Mouse (Mus musculus) olfactory bulb, adult 2 months (tissue): ENCODE results near the gene Prcc. TPM values are rescaled to one million over a fixed set of nuclear protein-coding genes. Genes with fewer than 3 reads are reported as not detected.

Source experiments
- H3K27ac ChIP-seq: fragments of 200-500 bp; 2 replicates; pipeline ENCODE4 v1.5.1; 2012; ENCODE audit warnings: low read depth, low read length; ENCODE audit not compliant: insufficient read depth
- H3K4me1 ChIP-seq: fragments of 200-500 bp; 2 replicates; pipeline ENCODE4 v1.6.1; 2012; ENCODE audit warnings: low read length; ENCODE audit not compliant: control insufficient read depth, insufficient read depth
- H3K4me3 ChIP-seq: fragments of 200-500 bp; 2 replicates; pipeline ENCODE4 v1.5.1; 2012; ENCODE audit warnings: mild to moderate bottlenecking, low read depth, low read length, moderate library complexity; ENCODE audit not compliant: insufficient read depth
- CTCF ChIP-seq: fragments of 200-500 bp; IDR thresholded peaks from 2 replicates; pipeline ENCODE4 v1.5.1; 2012; ENCODE audit warnings: low read depth, mild to moderate bottlenecking, low read length, moderate library complexity; ENCODE audit not compliant: insufficient read depth
- POLR2A ChIP-seq: fragments of 200-500 bp; IDR thresholded peaks from 2 replicates; pipeline ENCODE4 v1.6.1; 2012; ENCODE audit warnings: mild to moderate bottlenecking, low read depth, low read length, moderate library complexity; ENCODE audit not compliant: insufficient read depth
- WGBS: fragments of 180-500 bp; shearing (Covaris S2); methylation state at CpG from one replicate; pipeline ENCODE4 v1.1.7; 2018; 5-methylcytosine and 5-hydroxymethylcytosine counted together
- polyA plus RNA-seq: library from polyadenylated mRNA; stranded (reverse); fragments of >200 nt; gene quantifications from 2 replicates; pipeline ENCODE4 v1.2.4, GENCODE M21; 2012; ENCODE audit warnings: low replicate concordance; ENCODE audit not compliant: missing spikeins, insufficient read depth, insufficient read length

The Prcc gene
- polyA plus RNA-seq, 1 experiment, result not detected

- 91% methylated on average over 8 of the region's 8 CpGs for WGBS
- Histone ChIP-seq H3K4me1 (peaks cover 11% of the 10 kb centered on the region), H3K4me3 (no peak overlapping the region), H3K27ac (no peak overlapping the region)
- TF ChIP-seq POLR2A (no peak), CTCF (no peak)
Measured at GRCm38 (mm10) chr3:87811297-87811696, 74.1 kb downstream of the Prcc start.

- 13% methylated on average over 28 of the region's 28 CpGs for WGBS
- TF ChIP-seq POLR2A, result no peak
- TF ChIP-seq CTCF, result no peak
- Histone ChIP-seq H3K27ac (no peak overlapping the region), H3K4me3 (no peak overlapping the region), H3K4me1 (peaks cover 11% of the 10 kb centered on the region)
Measured at GRCm38 (mm10) chr3:87809322-87809962, 76.0 kb downstream of the Prcc start.

Other genes starting within 250 kb of the Prcc start
- not detected in 2 replicates for gene Lrrc71, start 137.0 kb downstream of the Prcc start, polyA plus RNA-seq
- not detected in 2 replicates for gene Ntrk1, start 90.4 kb downstream of the Prcc start, polyA plus RNA-seq
- gene Insrr, start 88.7 kb downstream of the Prcc start, polyA plus RNA-seq, result not detected in 2 replicates
- gene Pear1, start 61.3 kb downstream of the Prcc start, polyA plus RNA-seq, result not detected in 2 replicates
- gene Sh2d2a, start 38.9 kb downstream of the Prcc start, polyA plus RNA-seq, result not detected in 2 replicates
- 549 TPM in 1 of 2 replicates, not detected in the other for gene Hdgf, start 20.7 kb upstream of the Prcc start, polyA plus RNA-seq
- gene Mrpl24, start 33.9 kb upstream of the Prcc start, polyA plus RNA-seq, result not detected in 2 replicates
- not detected in 2 replicates for gene Isg20l2, start 44.7 kb upstream of the Prcc start, polyA plus RNA-seq
- gene Rrnad1, start 45.1 kb upstream of the Prcc start, polyA plus RNA-seq, result not detected in 2 replicates
- gene Crabp2, start 63.1 kb upstream of the Prcc start, polyA plus RNA-seq, result not detected in 2 replicates
- not detected in 2 replicates for gene Nes, start 85.5 kb upstream of the Prcc start, polyA plus RNA-seq
- gene Bcan, start 114.6 kb upstream of the Prcc start, polyA plus RNA-seq, result not detected in 2 replicates
- not detected in 2 replicates for gene Hapln2, start 142.0 kb upstream of the Prcc start, polyA plus RNA-seq
- gene Gpatch4, start 157.5 kb upstream of the Prcc start, polyA plus RNA-seq, result not detected in 2 replicates
- gene Naxe, start 172.9 kb upstream of the Prcc start, polyA plus RNA-seq, result not detected in 2 replicates
- gene Ttc24, start 192.7 kb upstream of the Prcc start, polyA plus RNA-seq, result not detected in 2 replicates
- not detected in 2 replicates for gene Iqgap3, start 196.4 kb upstream of the Prcc start, polyA plus RNA-seq